Mouse (Mus musculus): Measurements from ENCODE around the gene Scd2.

- no peak for TF ChIP-seq CTCF (IDR thresholded peaks at IDR 0.05; ENCODE audit: low read depth, low read length)
- no peak for TF ChIP-seq TAL1 (conservative IDR thresholded peaks at IDR 0.05; ENCODE audit: low read depth, low read length)
- TF ChIP-seq POLR2AphosphoS5 (IDR thresholded peaks at IDR 0.05; ENCODE audit: insufficient replicate concordance, low read depth, low read length) = no peak
- no peak for TF ChIP-seq GATA1 (IDR thresholded peaks at IDR 0.05; ENCODE audit: borderline replicate concordance, low read length)
- TF ChIP-seq GATA2 (IDR thresholded peaks at IDR 0.05; ENCODE audit: borderline replicate concordance, low read depth, low read length) = no peak
Observed at GRCm38 (mm10) chr19:44297862-44298261, 4.4 kb downstream of the Scd2 start.
